Mouse (Mus musculus) CH12.LX (cell line): Measurements from ENCODE around the gene Fbll1. TPM values are rescaled to one million over a fixed set of nuclear protein-coding genes. Genes with fewer than 3 reads are reported as not detected.

Experiments
- DNase-seq: peaks from one replicate; pipeline ENCODE4 v3.0.0-alpha.2; 2013; ENCODE audit errors: extremely low read depth
- H3K27ac ChIP-seq: 2 replicates; pipeline ENCODE4 v1.5.1; 2012; ENCODE audit warnings: low read depth, mild to moderate bottlenecking, control low read depth, moderate library complexity; ENCODE audit not compliant: insufficient read depth
- H3K27me3 ChIP-seq: replicated peaks from 2 replicates; pipeline ENCODE3; 2012; ENCODE audit warnings: inconsistent platforms
- H3K36me3 ChIP-seq, 2 experiments: replicated peaks in 1 of 2; 2 replicates each; pipeline versions ENCODE3 to v1.6.1; 2012; ENCODE audit warnings: inconsistent platforms in 1 of 2, low read length in 1 of 2, mild to moderate bottlenecking in 1 of 2, mixed read lengths in 1 of 2, moderate library complexity in 1 of 2; ENCODE audit not compliant: control insufficient read depth in 1 of 2, insufficient read depth in 1 of 2
- H3K4me1 ChIP-seq, 2 experiments: 2 replicates each; pipeline ENCODE4 v1.6.1; 2012; ENCODE audit warnings: inconsistent platforms in 1 of 2, moderate library complexity in 1 of 2; ENCODE audit not compliant: insufficient read depth in 2 of 2, control insufficient read depth in 1 of 2
- H3K4me2 ChIP-seq: 2 replicates; pipeline ENCODE4 v1.6.1; 2012; ENCODE audit warnings: low read depth, mild to moderate bottlenecking, control low read depth; ENCODE audit not compliant: poor library complexity, insufficient read depth, severe bottlenecking
- H3K4me3 ChIP-seq, 3 experiments: fragments of 150-350 bp in 1 of 3; sonication (generic) in 1 of 3; replicated peaks in 1 of 3; 2 replicates each; pipeline versions ENCODE3 to v1.5.1; 2011 to 2012; ENCODE audit warnings: low read depth in 2 of 3, low read length in 2 of 3, mild to moderate bottlenecking in 2 of 3, moderate library complexity in 2 of 3, control low read depth in 1 of 3, improper control_type of control experiment in 1 of 3, inconsistent platforms in 1 of 3, mixed read lengths in 1 of 3; ENCODE audit not compliant: poor library complexity in 1 of 3
- H3K79me2 ChIP-seq: replicated peaks from 2 replicates; pipeline ENCODE4 v1.6.1; 2012; ENCODE audit warnings: mild to moderate bottlenecking, moderate library complexity; ENCODE audit not compliant: control insufficient read depth, poor library complexity, insufficient read depth, severe bottlenecking; ENCODE audit errors: extremely low read depth
- H3K9ac ChIP-seq: 2 replicates; pipeline ENCODE4 v1.6.1; 2012; ENCODE audit warnings: low read depth, mild to moderate bottlenecking, control low read depth, moderate library complexity; ENCODE audit not compliant: insufficient read depth
- H3K9me3 ChIP-seq: replicated peaks from 2 replicates; pipeline ENCODE3; 2012; ENCODE audit warnings: low read length, inconsistent platforms, mixed read lengths
- CHD1 ChIP-seq: IDR thresholded peaks from 2 replicates; pipeline ENCODE4 v1.6.1; 2012; ENCODE audit warnings: low read depth, low read length, improper control_type of control experiment, inconsistent platforms
- CHD2 ChIP-seq: IDR thresholded peaks from 2 replicates; pipeline ENCODE4 v1.6.1; 2011; ENCODE audit warnings: low read length, improper control_type of control experiment
- CTCF ChIP-seq, 2 experiments: IDR thresholded peaks in 1 of 2; conservative IDR thresholded peaks in 1 of 2; 2 replicates each; pipeline ENCODE4 v1.5.1; 2011 to 2012; ENCODE audit warnings: low read depth in 2 of 2, low read length in 2 of 2, improper control_type of control experiment in 1 of 2, inconsistent platforms in 1 of 2, mild to moderate bottlenecking in 1 of 2, moderate library complexity in 1 of 2
- ETS1 ChIP-seq: conservative IDR thresholded peaks from 2 replicates; pipeline ENCODE4 v1.6.1; 2012; ENCODE audit warnings: low read depth, mild to moderate bottlenecking, inconsistent platforms, low read length, improper control_type of control experiment, moderate library complexity
- GABPA ChIP-seq: IDR thresholded peaks from 2 replicates; pipeline ENCODE4 v1.6.1; 2012; ENCODE audit warnings: low read depth, low read length, improper control_type of control experiment, inconsistent platforms; ENCODE audit not compliant: insufficient replicate concordance
- HCFC1 ChIP-seq: IDR thresholded peaks from 2 replicates; pipeline ENCODE4 v1.6.1; 2012; ENCODE audit warnings: low read depth, mild to moderate bottlenecking, inconsistent platforms, low read length, improper control_type of control experiment
- IRF4 ChIP-seq: IDR thresholded peaks from 2 replicates; pipeline ENCODE4 v1.6.1; 2014; ENCODE audit warnings: low read depth, mild to moderate bottlenecking, inconsistent platforms, low read length, improper control_type of control experiment
- JUND ChIP-seq: conservative IDR thresholded peaks from 2 replicates; pipeline ENCODE4 v1.6.1; 2011; ENCODE audit warnings: low read depth, low read length, improper control_type of control experiment
- KAT2A ChIP-seq: IDR thresholded peaks from 2 replicates; pipeline ENCODE4 v1.6.1; 2012; ENCODE audit warnings: low read length, improper control_type of control experiment, inconsistent platforms; ENCODE audit not compliant: insufficient replicate concordance
- MAFK ChIP-seq: IDR thresholded peaks from 2 replicates; pipeline ENCODE4 v1.6.1; 2011; ENCODE audit warnings: low read length, improper control_type of control experiment; ENCODE audit not compliant: insufficient replicate concordance
- MAX ChIP-seq: IDR thresholded peaks from 2 replicates; pipeline ENCODE4 v1.6.1; 2011; ENCODE audit warnings: low read length, improper control_type of control experiment
- MAZ ChIP-seq: IDR thresholded peaks from 2 replicates; pipeline ENCODE4 v1.6.1; 2012; ENCODE audit warnings: low read depth, mild to moderate bottlenecking, inconsistent platforms, low read length, improper control_type of control experiment, moderate library complexity
- MEF2A ChIP-seq: IDR thresholded peaks from 2 replicates; pipeline ENCODE4 v1.6.1; 2014; ENCODE audit warnings: low read depth, mild to moderate bottlenecking, inconsistent platforms, low read length, improper control_type of control experiment, borderline replicate concordance
- MXI1 ChIP-seq: IDR thresholded peaks from 2 replicates; pipeline ENCODE4 v1.6.1; 2011; ENCODE audit warnings: mild to moderate bottlenecking, low read depth, low read length, improper control_type of control experiment
- NELFE ChIP-seq: IDR thresholded peaks from 2 replicates; pipeline ENCODE4 v1.6.1; 2011; ENCODE audit warnings: low read depth, low read length, improper control_type of control experiment
- NRF1 ChIP-seq: IDR thresholded peaks from 2 replicates; pipeline ENCODE4 v1.6.1; 2014; ENCODE audit warnings: low read depth, mild to moderate bottlenecking, inconsistent platforms, low read length, improper control_type of control experiment, moderate library complexity
- POLR2A ChIP-seq: IDR thresholded peaks from 2 replicates; pipeline ENCODE4 v1.6.1; 2011; ENCODE audit warnings: low read depth, mild to moderate bottlenecking, improper control_type of control experiment, low read length
- POLR2AphosphoS2 ChIP-seq: IDR thresholded peaks from 2 replicates; pipeline ENCODE4 v1.6.1; 2011; ENCODE audit warnings: low read depth, low read length, improper control_type of control experiment
- RAD21 ChIP-seq: IDR thresholded peaks from 2 replicates; pipeline ENCODE4 v1.6.1; 2011; ENCODE audit warnings: low read depth, mild to moderate bottlenecking, low read length, improper control_type of control experiment, moderate library complexity
- RCOR1 ChIP-seq: conservative IDR thresholded peaks from 2 replicates; pipeline ENCODE4 v1.6.1; 2012; ENCODE audit warnings: low read depth, mild to moderate bottlenecking, inconsistent platforms, low read length, improper control_type of control experiment
- SIN3A ChIP-seq: IDR thresholded peaks from 2 replicates; pipeline ENCODE4 v1.6.1; 2012; ENCODE audit warnings: low read length, improper control_type of control experiment, inconsistent platforms
- SMC3 ChIP-seq: IDR thresholded peaks from 2 replicates; pipeline ENCODE4 v1.6.1; 2011; ENCODE audit warnings: low read depth, low read length, improper control_type of control experiment
- UBTF ChIP-seq: IDR thresholded peaks from 2 replicates; pipeline ENCODE4 v1.6.1; 2012; ENCODE audit warnings: low read depth, mild to moderate bottlenecking, inconsistent platforms, low read length, improper control_type of control experiment, moderate library complexity
- USF1 ChIP-seq: IDR thresholded peaks from 2 replicates; pipeline ENCODE4 v1.6.1; 2014; ENCODE audit warnings: low read depth, mild to moderate bottlenecking, inconsistent platforms, low read length, improper control_type of control experiment
- USF2 ChIP-seq: conservative IDR thresholded peaks from 2 replicates; pipeline ENCODE4 v1.6.1; 2011; ENCODE audit warnings: low read depth, low read length, improper control_type of control experiment
- ZC3H11A ChIP-seq: IDR thresholded peaks from 2 replicates; pipeline ENCODE4 v1.6.1; 2012; ENCODE audit warnings: low read depth, mild to moderate bottlenecking, inconsistent platforms, low read length, improper control_type of control experiment
- ZKSCAN1 ChIP-seq: IDR thresholded peaks from 2 replicates; pipeline ENCODE4 v1.6.1; 2012; ENCODE audit warnings: low read depth, inconsistent platforms, low read length, improper control_type of control experiment, borderline replicate concordance
- ZMIZ1 ChIP-seq: IDR thresholded peaks from 2 replicates; pipeline ENCODE4 v1.6.1; 2012; ENCODE audit warnings: low read depth, mild to moderate bottlenecking, inconsistent platforms, low read length, improper control_type of control experiment
- ZNF384 ChIP-seq: IDR thresholded peaks from 2 replicates; pipeline ENCODE4 v1.6.1; 2012; ENCODE audit warnings: low read depth, low read length, improper control_type of control experiment, inconsistent platforms
- dilution Hi-C: fragments of 300-500 bp; cut with MboI; formaldehyde crosslinking; loops from 2 replicates; pipeline ENCODE4 v1.14.3; 2020; ENCODE audit warnings: low sequenced_read_pairs; ENCODE audit not compliant: extremely low pct_unique_long_range_greater_than_20kb, extremely low pct_ligation_motif_present
- in situ Hi-C: fragments of 300-500 bp; cut with MboI; formaldehyde crosslinking; loops from 3 replicates; pipeline ENCODE4 v1.14.3; 2019; ENCODE audit warnings: low sequenced_read_pairs, low pct_ligation_motif_present, low pct_unique_long_range_greater_than_20kb, mixed read lengths
- polyA plus RNA-seq: library from polyadenylated mRNA; unstranded; fragments of >175 nt; gene quantifications from 2 replicates; pipeline ENCODE4 v1.2.1, GENCODE M21; 2012; ENCODE audit warnings: low read depth; ENCODE audit not compliant: insufficient read length
- total RNA-seq, 2 experiments: library from RNA; depleted of rRNA; stranded (reverse); fragments of 300-350 nt in 1 of 2; fragments of >200 nt in 1 of 2; gene quantifications; 2 replicates each; pipeline ENCODE4 v1.2.3; 2012 to 2014

Fbll1 gene
- total and polyA plus RNA-seq, 3 experiments: not detected

DNA sequence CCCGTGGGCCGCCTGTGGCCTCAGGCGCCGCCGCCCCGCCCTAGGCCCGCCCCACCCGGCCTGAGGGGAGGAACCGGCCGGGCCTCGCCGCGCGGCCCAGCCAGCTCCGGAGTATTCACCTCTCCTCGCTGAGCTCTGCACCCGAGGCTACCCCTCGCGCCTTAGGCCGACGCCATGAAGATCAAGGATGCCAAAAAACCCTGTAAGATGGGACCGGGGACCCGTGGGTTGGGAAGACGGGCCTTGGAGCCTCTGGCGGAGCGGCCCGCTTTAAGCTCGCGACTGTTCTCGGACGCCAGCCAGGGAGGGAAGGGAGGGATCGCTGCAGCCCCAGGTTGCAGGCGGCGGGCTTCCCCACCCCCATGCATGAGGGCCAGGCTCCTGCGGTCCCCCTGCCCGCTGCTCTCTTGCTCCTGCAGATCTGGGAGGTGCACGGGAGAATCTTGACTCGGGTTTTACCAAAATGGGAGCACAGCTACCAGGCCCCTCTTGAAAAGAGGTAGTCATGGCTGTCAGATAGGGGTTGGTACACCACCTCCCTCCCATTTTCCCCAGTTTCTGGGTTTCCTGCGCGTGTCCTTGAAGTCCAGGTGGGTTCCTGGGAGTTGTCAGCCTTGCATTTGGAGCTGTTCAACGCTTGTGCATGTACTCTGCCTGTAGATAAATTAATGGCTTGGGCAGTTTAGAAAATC is 28.8 kb downstream of the Fbll1 start:
- Histone ChIP-seq H3K79me2 (peaks cover 48% of the 10 kb centered on the region), H3K4me2 (peak overlapping the region; percentile 100; the same call in 1 of the 2 replicates), H3K27me3 (peaks cover 9% of the 10 kb centered on the region), H3K36me3 (peaks cover 0 to 9% of the 10 kb centered on the region in 2 experiments), H3K4me3 (peak overlapping the region; percentile 68 to 100 (median 90)), H3K9ac (peak overlapping the region; percentile 93), H3K27ac (peak overlapping the region; percentile 75), H3K9me3 (no peaks in the 10 kb centered on the region), H3K4me1 (peaks cover 3 to 50% of the 10 kb centered on the region in 2 experiments; a peak in 3 of 4 replicates)
- dilution Hi-C loops: no loop called here
- in situ Hi-C loops: no loop called here
- TF ChIP-seq MEF2A: no peak
- 0 out of 2 replicates have a peak, but pooled peaks have one; percentile 19 for TF ChIP-seq IRF4
- peak; percentile 60; the same call in 1 of the 2 replicates for TF ChIP-seq CHD1
- TF ChIP-seq SMC3: no peak
- TF ChIP-seq NELFE: peak; percentile 79; the same call in 1 of the 2 replicates
- peak; percentile 70 for TF ChIP-seq SIN3A
- TF ChIP-seq MAX: 0 out of 2 replicates have a peak, but pooled peaks have one; percentile 52
- 0 out of 2 replicates have a peak, but pooled peaks have one; percentile 36 for TF ChIP-seq ZMIZ1
- TF ChIP-seq ETS1: no peak
- TF ChIP-seq POLR2A: peak; percentile 62
- TF ChIP-seq ZC3H11A: no peak
- TF ChIP-seq CHD2: peak; percentile 66; the same call in 1 of the 2 replicates
- TF ChIP-seq MXI1: peak; percentile 84
- TF ChIP-seq CTCF (conservative IDR thresholded peaks at IDR 0.05 in 1 of 2, IDR thresholded peaks at IDR 0.05 in 1 of 2; ENCODE audit: low read depth in 2 of 2, low read length in 2 of 2): no peak
- peak; percentile 77 for TF ChIP-seq POLR2AphosphoS2
- TF ChIP-seq UBTF: peak; percentile 61
- DNase-seq: peak; percentile 66

DNA sequence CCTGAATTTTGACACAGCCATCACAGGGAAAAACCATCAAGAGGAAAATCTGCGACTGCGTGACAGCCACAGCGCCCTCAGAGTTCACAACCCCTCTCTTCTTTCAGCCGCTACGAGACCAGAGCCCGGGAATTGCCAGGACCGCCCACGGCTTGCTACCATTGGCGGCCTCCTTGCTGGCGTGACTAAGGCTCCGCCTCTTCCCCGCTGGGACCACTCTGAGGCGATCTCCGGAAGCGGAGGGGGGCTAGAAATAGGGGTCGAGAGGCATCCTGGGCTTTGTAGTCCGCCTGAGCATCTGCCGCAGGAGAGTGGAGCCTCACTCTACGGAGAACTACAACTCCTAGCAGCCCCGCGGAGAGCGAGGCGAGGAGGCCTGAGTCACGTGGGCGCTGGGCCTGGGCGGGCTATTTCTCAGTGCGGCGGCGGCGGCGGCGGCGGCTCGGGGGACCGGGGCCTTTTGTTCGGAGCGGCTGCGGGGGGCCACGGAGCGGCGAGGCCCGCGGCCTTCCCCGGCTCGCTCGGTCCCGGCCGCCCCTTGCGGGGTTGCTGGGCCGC is 29.4 kb downstream of the Fbll1 start, which contains the start of gene Pank3:
TSS of gene Pank3 (plus strand) at position 297 of the 558 bp plus-strand sequence.
- peaks cover 9% of the 10 kb centered on the region for H3K27me3 ChIP-seq
- peaks cover 0 to 9% of the 10 kb centered on the region in 2 experiments for H3K36me3 ChIP-seq
- DNase-seq: peak; percentile 100
- H3K4me2 ChIP-seq: peak within 1 kb of the TSS; percentile 100; the same call in 1 of the 2 replicates
- dilution Hi-C loops (no loop called here), in situ Hi-C loops (no loop called here)
- H3K79me2 ChIP-seq: peaks cover 42% of the 10 kb centered on the region
- H3K27ac ChIP-seq: peak within 1 kb of the TSS; percentile 75
- H3K4me3 ChIP-seq: peak within 1 kb of the TSS; percentile 68 to 100 (median 90)
- H3K9ac ChIP-seq: peak within 1 kb of the TSS; percentile 93
- no peaks in the 10 kb centered on the region for H3K9me3 ChIP-seq
- peaks cover 3 to 43% of the 10 kb centered on the region in 2 experiments; a peak in 3 of 4 replicates for H3K4me1 ChIP-seq
- TF ChIP-seq RCOR1 (no peak), KAT2A (peak; percentile 94; the same call in 1 of the 2 replicates), RAD21 (no peak), UBTF (no peak), GABPA (peak; percentile 60; the same call in 1 of the 2 replicates), SMC3 (no peak), MAZ (peak; percentile 82; the same call in 1 of the 2 replicates), USF1 (peak; percentile 96), POLR2A (peak; percentile 91), MAFK (no peak), HCFC1 (peak; percentile 96), USF2 (peak; percentile 83), CHD1 (no peak), MAX (peak; percentile 84), CTCF (conservative IDR thresholded peaks at IDR 0.05 in 1 of 2, IDR thresholded peaks at IDR 0.05 in 1 of 2; ENCODE audit: low read depth in 2 of 2, low read length in 2 of 2) (peak in 1 of 2 experiments; percentile 44; a peak in 2 of 4 replicates), ZNF384 (no peak), NRF1 (peak; percentile 74), JUND (no peak), ETS1 (no peak; the same call in 1 of the 2 replicates), ZKSCAN1 (no peak), ZMIZ1 (peak; percentile 20; the same call in 1 of the 2 replicates), SIN3A (no peak; the same call in 1 of the 2 replicates)
